Mouse (Mus musculus): Measurements from ENCODE around the gene Trmt44. TPM values are rescaled to one million over a fixed set of nuclear protein-coding genes. Genes with fewer than 3 reads are reported as not detected.

Gene Trmt44
- polyA plus RNA-seq, 1 experiment = 6.3 TPM

DNA sequence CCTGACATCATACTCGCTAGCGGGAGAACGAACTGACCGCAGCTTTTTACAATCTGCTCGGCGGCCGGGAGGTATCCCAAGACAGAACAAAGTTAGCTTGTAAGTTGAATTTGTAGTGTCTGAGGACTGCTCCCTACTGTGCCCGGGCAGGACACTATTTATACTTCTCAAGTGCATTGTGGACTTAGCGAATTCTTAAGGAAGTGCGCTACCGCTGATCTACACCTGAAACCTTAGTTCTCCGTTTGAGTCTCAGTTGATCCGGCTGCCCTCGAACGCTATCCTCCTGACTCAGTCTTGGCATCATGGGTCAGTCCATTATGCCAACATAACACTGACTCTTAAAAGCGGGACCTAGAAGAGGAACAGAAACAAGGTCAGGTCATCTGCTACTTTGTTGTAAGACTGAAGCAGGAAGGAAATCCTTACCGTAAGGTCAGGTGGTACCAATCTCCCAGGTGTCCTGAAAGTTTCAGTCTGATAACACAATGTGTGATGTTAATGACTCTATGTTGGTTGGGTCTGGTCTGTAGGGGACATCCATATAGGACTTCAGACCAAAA lies 8.4 kb upstream of the Trmt44 start:
- Histone ChIP-seq H3K4me1 (ENCODE audit: control insufficient read depth, insufficient read depth, low read length) (peaks cover 7% of the 10 kb centered on the region; the same call in 1 of the 2 replicates), H3K27me3 (ENCODE audit: control insufficient read depth, insufficient read depth, low read length) (no peaks in the 10 kb centered on the region), H3K4me3 (replicated peaks; ENCODE audit: insufficient read depth, low read depth, low read length) (peak overlapping the region; percentile 99), H3K27ac (ENCODE audit: insufficient read depth, low read length) (peak overlapping the region; percentile 56; the same call in 1 of the 2 replicates)
- DNase-seq = no peak
- 2% methylated on average over 17 of the region's 17 CpGs for WGBS
- TF ChIP-seq POLR2A (IDR thresholded peaks at IDR 0.05; ENCODE audit: borderline replicate concordance, insufficient read depth, low read length) (no peak), CTCF (IDR thresholded peaks at IDR 0.05; ENCODE audit: borderline replicate concordance, insufficient read depth, low read depth, low read length) (no peak)

DNA sequence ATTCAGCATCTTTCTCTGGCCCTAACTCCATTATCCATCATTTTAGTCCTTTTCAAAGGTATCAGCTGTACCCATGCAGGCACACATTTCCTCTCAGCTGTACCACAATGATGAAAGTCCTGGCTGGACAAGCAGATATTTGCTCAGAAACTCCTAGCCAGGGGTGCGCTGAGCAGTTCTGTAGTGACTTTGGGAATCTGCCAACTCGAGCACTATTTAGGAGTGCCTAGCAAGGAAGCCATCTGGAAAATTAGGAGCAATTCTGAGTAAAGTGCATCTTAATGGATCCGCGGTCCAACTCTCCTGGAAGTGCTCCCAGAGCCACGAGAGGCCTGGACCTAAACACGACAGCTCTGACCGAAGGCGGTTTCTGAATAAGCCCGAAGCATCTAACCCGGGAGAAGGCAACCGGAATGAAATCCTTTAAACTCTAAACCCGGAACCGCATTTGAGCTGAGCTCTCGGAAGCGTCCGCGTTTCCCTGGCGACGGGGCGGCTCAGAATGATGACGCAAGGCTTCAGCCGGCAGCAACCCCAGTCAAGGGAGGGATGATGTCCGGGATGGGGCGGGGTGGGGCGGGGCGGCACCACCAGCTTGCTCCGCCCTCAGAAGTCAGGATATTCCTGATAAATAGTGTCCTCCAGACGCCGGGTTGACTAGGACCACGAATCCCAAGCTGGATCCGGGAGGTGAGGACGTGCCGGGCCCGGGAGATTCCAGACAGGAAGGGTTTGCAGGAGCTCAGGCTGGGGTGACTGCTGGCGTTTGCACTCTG lies 7.8 kb upstream of the Trmt44 start, which contains the start of gene Acox3:
Gene Acox3 (plus strand): TSS at position 596 of the 776 bp plus-strand sequence.
- under 1% methylated on average over 35 of the region's 35 CpGs for WGBS
- H3K27ac ChIP-seq (ENCODE audit: insufficient read depth, low read length) = peak within 1 kb of the TSS; percentile 76
- peak; percentile 97 to 98 for DNase-seq
- no peaks in the 10 kb centered on the region for H3K27me3 ChIP-seq (ENCODE audit: control insufficient read depth, insufficient read depth, low read length)
- peaks cover 7% of the 10 kb centered on the region; the same call in 1 of the 2 replicates for H3K4me1 ChIP-seq (ENCODE audit: control insufficient read depth, insufficient read depth, low read length)
- no peak for TF ChIP-seq CTCF (IDR thresholded peaks at IDR 0.05; ENCODE audit: borderline replicate concordance, insufficient read depth, low read depth, low read length)
- peak; percentile 56; the same call in 1 of the 2 replicates for TF ChIP-seq POLR2A (IDR thresholded peaks at IDR 0.05; ENCODE audit: borderline replicate concordance, insufficient read depth, low read length)
- peak within 1 kb of the TSS; percentile 99 for H3K4me3 ChIP-seq (replicated peaks; ENCODE audit: insufficient read depth, low read depth, low read length)

DNA sequence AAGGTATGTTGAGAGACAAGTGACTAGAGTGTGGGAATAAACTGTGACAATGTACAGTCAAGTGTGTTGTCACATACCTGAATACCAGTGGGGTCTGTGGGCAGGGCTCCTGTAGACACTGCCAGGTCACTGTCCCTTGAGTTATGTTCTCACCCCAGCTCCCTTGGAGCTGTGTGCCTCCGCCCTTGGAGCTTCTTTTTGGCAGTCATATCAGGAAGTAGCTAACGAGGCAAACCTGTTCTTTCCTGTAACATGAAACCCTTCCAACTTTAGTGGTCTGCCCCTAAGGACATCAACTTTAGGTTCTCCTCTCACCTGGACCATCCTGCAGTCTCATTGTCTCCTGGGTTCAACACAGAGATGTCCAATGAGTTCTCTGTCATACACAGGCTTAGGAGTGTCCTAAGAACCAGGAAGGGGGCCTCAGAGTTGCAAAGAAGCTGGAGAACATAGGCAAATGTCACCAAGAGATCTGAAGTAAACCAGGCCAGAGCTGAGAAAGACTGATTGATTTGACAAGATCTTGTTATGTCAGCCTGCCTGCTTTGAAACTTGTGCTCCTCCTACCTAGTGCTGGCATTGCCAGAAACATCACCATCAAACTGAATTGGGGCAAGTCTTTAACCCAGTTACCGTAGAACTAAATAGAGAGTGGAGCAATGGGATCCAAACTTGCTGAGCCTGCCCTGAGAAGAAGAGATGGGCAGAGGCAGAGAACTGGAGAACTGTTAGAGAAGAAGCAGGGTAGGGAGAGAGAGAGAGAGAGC lies 5.5 kb upstream of the Trmt44 start:
- Histone ChIP-seq H3K27me3 (ENCODE audit: control insufficient read depth, insufficient read depth, low read length) (no peaks in the 10 kb centered on the region), H3K27ac (ENCODE audit: insufficient read depth, low read length) (no peak overlapping the region), H3K4me1 (ENCODE audit: control insufficient read depth, insufficient read depth, low read length) (peaks cover 7% of the 10 kb centered on the region; the same call in 1 of the 2 replicates), H3K4me3 (replicated peaks; ENCODE audit: insufficient read depth, low read depth, low read length) (no peak overlapping the region)
- no peak for DNase-seq
- WGBS = 50% methylated on average over 3 of the region's 3 CpGs
- no peak for TF ChIP-seq CTCF (IDR thresholded peaks at IDR 0.05; ENCODE audit: borderline replicate concordance, insufficient read depth, low read depth, low read length)
- TF ChIP-seq POLR2A (IDR thresholded peaks at IDR 0.05; ENCODE audit: borderline replicate concordance, insufficient read depth, low read length) = no peak

DNA sequence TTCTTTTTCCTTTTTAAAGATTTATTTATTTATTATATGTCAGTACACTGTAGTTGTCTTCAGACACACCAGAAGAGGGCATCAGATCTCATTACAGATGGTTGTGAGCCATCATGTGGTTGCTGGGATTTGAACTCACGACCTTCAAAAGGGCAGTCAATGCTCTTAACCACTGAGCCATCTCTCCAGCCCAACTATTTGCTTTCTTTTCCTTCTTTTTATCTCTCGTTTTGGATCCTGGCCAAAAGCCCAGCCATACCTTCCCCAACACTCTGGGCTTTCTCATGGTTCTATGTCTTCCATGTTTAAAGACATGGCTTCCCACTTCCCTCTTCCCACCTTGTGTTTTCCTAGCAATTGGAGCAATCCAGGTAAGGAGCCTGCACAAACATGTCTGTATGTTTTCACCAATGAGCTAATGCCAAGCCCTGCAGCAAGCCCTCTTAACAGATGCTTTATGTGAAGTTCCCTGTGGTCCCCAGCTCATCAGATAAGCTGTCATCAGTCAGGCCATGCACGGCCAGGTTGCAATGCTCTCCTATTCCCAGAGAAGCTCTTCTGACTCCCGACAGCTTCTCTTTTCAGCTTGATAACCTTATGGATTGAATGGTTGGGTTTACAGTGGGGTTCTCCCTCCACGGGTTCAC lies 4.5 kb upstream of the Trmt44 start:
- TF ChIP-seq POLR2A (IDR thresholded peaks at IDR 0.05; ENCODE audit: borderline replicate concordance, insufficient read depth, low read length) (no peak), CTCF (IDR thresholded peaks at IDR 0.05; ENCODE audit: borderline replicate concordance, insufficient read depth, low read depth, low read length) (no peak)
- H3K4me1 ChIP-seq (ENCODE audit: control insufficient read depth, insufficient read depth, low read length) = peaks cover 7% of the 10 kb centered on the region; the same call in 1 of the 2 replicates
- WGBS = 49% methylated on average over 5 of the region's 5 CpGs

DNA sequence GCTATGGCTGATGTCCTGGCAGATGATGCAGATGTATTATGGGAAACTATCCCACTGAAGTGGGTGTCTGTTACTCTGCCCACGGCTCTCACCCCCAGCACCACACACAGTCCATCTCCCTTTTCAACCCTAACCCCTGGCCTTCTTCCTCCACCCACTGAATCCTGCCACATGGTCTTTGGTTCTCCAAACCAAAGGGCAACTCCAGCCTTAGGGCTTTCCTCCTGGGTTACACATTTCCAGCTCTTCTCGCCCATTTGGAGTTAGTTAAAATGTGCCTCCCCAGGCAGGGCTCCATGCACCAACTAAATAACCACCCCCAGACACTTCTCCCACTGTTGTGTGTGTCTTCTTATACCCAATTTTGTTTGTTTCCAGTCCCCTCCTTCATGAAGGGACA lies 3.5 kb upstream of the Trmt44 start:
- 74% methylated on average over 2 of the region's 2 CpGs for WGBS
- H3K4me1 ChIP-seq (ENCODE audit: control insufficient read depth, insufficient read depth, low read length) = peaks cover 6% of the 10 kb centered on the region; the same call in 1 of the 2 replicates

More for the DNA sequence above, 4.5 kb upstream of the Trmt44 start:
- Histone ChIP-seq H3K4me3 (replicated peaks; ENCODE audit: insufficient read depth, low read depth, low read length) (no peak overlapping the region), H3K27me3 (ENCODE audit: control insufficient read depth, insufficient read depth, low read length) (no peaks in the 10 kb centered on the region), H3K27ac (ENCODE audit: insufficient read depth, low read length) (no peak overlapping the region)
- no peak for DNase-seq

DNA sequence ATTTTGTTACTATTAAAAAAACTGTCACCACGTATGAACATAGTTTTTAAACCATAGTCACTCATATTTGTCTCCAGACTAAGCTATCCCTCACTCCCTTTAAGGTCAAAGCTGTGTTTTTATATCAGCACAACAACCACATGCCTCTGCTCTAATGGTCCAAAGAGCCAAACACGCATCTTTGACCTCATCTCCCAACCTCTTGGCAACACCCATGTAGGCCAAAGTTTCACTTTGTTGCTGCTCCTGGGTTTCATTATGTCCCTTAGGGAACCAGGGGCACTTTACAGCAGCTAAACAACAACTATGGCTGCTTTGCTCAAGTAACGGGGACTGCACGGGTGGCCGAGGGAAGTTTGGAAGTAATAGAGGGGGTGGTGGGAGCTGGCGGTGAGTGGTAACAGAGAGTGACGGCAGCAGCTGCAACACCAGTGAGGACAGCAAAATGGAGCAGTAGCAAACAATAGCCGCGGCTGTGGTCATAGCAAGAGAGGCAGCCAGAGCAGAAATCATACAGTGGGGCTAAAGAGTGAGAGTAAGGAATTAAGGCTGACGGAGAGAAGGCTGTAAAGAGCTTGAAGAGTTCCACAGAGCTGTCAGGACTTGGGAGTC lies 1.6 kb upstream of the Trmt44 start:
- no peak overlapping the region for H3K4me3 ChIP-seq (replicated peaks; ENCODE audit: insufficient read depth, low read depth, low read length)
- TF ChIP-seq CTCF (IDR thresholded peaks at IDR 0.05; ENCODE audit: borderline replicate concordance, insufficient read depth, low read depth, low read length) = no peak
- TF ChIP-seq POLR2A (IDR thresholded peaks at IDR 0.05; ENCODE audit: borderline replicate concordance, insufficient read depth, low read length) = no peak
- H3K27ac ChIP-seq (ENCODE audit: insufficient read depth, low read length) = no peak overlapping the region
- no peaks in the 10 kb centered on the region for H3K4me1 ChIP-seq (ENCODE audit: control insufficient read depth, insufficient read depth, low read length)
- H3K27me3 ChIP-seq (ENCODE audit: control insufficient read depth, insufficient read depth, low read length) = no peaks in the 10 kb centered on the region
- no peak for DNase-seq
- WGBS = 82% methylated on average over 10 of the region's 10 CpGs

More for the DNA sequence above, 3.5 kb upstream of the Trmt44 start:
- no peaks in the 10 kb centered on the region for H3K27me3 ChIP-seq (ENCODE audit: control insufficient read depth, insufficient read depth, low read length)
- no peak overlapping the region for H3K4me3 ChIP-seq (replicated peaks; ENCODE audit: insufficient read depth, low read depth, low read length)
- no peak for TF ChIP-seq POLR2A (IDR thresholded peaks at IDR 0.05; ENCODE audit: borderline replicate concordance, insufficient read depth, low read length)
- TF ChIP-seq CTCF (IDR thresholded peaks at IDR 0.05; ENCODE audit: borderline replicate concordance, insufficient read depth, low read depth, low read length) = no peak
- no peak for DNase-seq
- no peak overlapping the region for H3K27ac ChIP-seq (ENCODE audit: insufficient read depth, low read length)

DNA sequence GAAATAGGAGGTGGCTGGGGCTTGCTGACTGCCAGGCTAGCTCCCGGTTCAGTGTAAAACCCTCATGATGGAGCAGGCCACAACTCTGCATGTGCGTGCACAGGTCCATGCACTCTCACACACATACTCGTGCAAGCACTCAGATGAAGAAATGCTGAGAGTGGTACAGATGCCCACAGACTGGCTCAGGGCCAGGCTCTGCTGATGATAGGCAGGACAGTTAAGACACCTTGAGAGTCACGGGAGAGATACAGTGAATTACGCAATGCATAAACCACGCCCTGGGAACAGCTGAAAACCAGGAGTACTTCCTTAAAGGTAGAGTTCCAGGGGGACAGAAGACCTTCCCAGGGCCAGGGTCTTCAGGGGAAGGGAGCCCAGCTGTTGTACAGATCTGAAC lies 3.3 kb downstream of the Trmt44 start:
- TF ChIP-seq POLR2A (IDR thresholded peaks at IDR 0.05; ENCODE audit: borderline replicate concordance, insufficient read depth, low read length) (no peak), CTCF (IDR thresholded peaks at IDR 0.05; ENCODE audit: borderline replicate concordance, insufficient read depth, low read depth, low read length) (no peak)
- no peaks in the 10 kb centered on the region for H3K27me3 ChIP-seq (ENCODE audit: control insufficient read depth, insufficient read depth, low read length)
- H3K4me1 ChIP-seq (ENCODE audit: control insufficient read depth, insufficient read depth, low read length) = no peaks in the 10 kb centered on the region
- DNase-seq = no peak
- H3K4me3 ChIP-seq (replicated peaks; ENCODE audit: insufficient read depth, low read depth, low read length) = no peak overlapping the region
- 94% methylated on average over 6 of the region's 6 CpGs for WGBS
- no peak overlapping the region for H3K27ac ChIP-seq (ENCODE audit: insufficient read depth, low read length)

Data from cerebellum, adult 2 months (tissue).